ENCODE assay signal across 8 mouse cellular contexts in the genomic region with DNA sequence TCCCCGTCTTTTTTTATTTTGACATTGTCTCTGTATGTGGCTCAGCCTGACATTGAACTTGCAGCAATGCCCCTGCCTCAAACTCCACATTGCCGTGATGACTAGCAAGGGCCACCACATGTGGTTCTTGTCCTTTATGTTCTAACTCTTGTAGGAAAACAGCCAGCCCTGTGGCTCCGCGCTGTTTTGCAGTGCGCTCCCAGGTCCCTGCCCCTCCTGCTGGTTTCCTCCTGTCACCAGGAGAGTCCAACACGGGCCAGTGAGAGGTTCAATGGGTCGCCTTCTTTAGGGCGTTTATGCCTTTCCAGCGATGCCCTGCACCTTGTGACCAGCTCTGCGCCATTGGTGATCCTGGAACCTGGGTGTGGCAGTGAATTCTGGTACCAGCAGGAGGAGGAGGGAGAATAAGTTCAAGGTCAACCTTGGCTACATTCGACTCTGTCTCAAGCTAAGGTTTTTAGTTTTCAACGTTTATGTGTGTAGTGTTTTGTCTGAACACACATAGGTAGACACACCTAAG. TPM values are rescaled to one million over a fixed set of nuclear protein-coding genes. Genes with fewer than 3 reads are reported as not detected.
DNase-seq lines count a peak whose midpoint lies in the region; ATAC-seq and TF ChIP-seq lines count a peak whose summit lies in the region.

No protein-coding gene starts in this region.

- WGBS in lung, postnatal 0 days: 8% methylated on average over 12 of the region's 12 CpGs
- 9% methylated on average over 12 of the region's 12 CpGs for WGBS in forebrain, embryonic 10.5 days
- 9% methylated on average over 12 of the region's 12 CpGs for WGBS in limb, embryonic 12.5 days
- WGBS in neural tube, embryonic 15.5 days: 5% methylated on average over 12 of the region's 12 CpGs

- ATAC-seq in lung, postnatal 0 days: no peak
- ATAC-seq in limb, embryonic 12.5 days (ENCODE audit: insufficient number of reproducible peaks, insufficient read depth, low FRiP score, low TSS enrichment, low read depth): no peak; the same call in 1 of the 2 replicates
- ATAC-seq in neural tube, embryonic 15.5 days (ENCODE audit: low FRiP score): peak; percentile 10

- peak overlapping the region; percentile 71; the same call in 1 of the 2 replicates for H3K4me3 ChIP-seq in lung, postnatal 0 days (ENCODE audit: low read depth, low read length)
- peak overlapping the region; percentile 66 for H3K4me3 ChIP-seq in forebrain, embryonic 10.5 days
- peak overlapping the region; percentile 55 for H3K4me3 ChIP-seq in limb, embryonic 12.5 days (replicated peaks)
- H3K4me3 ChIP-seq in neural tube, embryonic 15.5 days (replicated peaks): peak overlapping the region; percentile 48

- TF ChIP-seq CTCF in lung, postnatal 0 days (IDR thresholded peaks at IDR 0.05): peak; percentile 16

- H3K9me3 ChIP-seq in lung, postnatal 0 days (ENCODE audit: low read length): no peaks in the 10 kb centered on the region
- H3K9me3 ChIP-seq in forebrain, embryonic 10.5 days: no peaks in the 10 kb centered on the region
- H3K9me3 ChIP-seq in limb, embryonic 12.5 days: no peaks in the 10 kb centered on the region
- H3K9me3 ChIP-seq in neural tube, embryonic 15.5 days (replicated peaks): no peaks in the 10 kb centered on the region

- H3K4me2 ChIP-seq in lung, postnatal 0 days (replicated peaks; ENCODE audit: low read depth, low read length): peak overlapping the region; percentile 75
- peak overlapping the region; percentile 96 for H3K4me2 ChIP-seq in limb, embryonic 12.5 days
- H3K4me2 ChIP-seq in neural tube, embryonic 15.5 days: peak overlapping the region; percentile 86

- H3K4me1 ChIP-seq in lung, postnatal 0 days (ENCODE audit: insufficient read depth, low read depth, low read length): peaks cover 29% of the 10 kb centered on the region
- H3K4me1 ChIP-seq in forebrain, embryonic 10.5 days: peaks cover 82% of the 10 kb centered on the region
- peaks cover 57% of the 10 kb centered on the region for H3K4me1 ChIP-seq in limb, embryonic 12.5 days (replicated peaks)
- H3K4me1 ChIP-seq in neural tube, embryonic 15.5 days: peaks cover 68% of the 10 kb centered on the region

- H3K36me3 ChIP-seq in lung, postnatal 0 days (ENCODE audit: insufficient read depth, low read length): no peaks in the 10 kb centered on the region
- H3K36me3 ChIP-seq in forebrain, embryonic 10.5 days (replicated peaks): peaks cover 16% of the 10 kb centered on the region
- H3K36me3 ChIP-seq in limb, embryonic 12.5 days: peaks cover 10% of the 10 kb centered on the region; the same call in 1 of the 2 replicates
- H3K36me3 ChIP-seq in neural tube, embryonic 15.5 days: peaks cover 9% of the 10 kb centered on the region; the same call in 1 of the 2 replicates

- peaks cover 33% of the 10 kb centered on the region for H3K27me3 ChIP-seq in lung, postnatal 0 days (replicated peaks; ENCODE audit: insufficient read depth, low read length)
- peaks cover 52% of the 10 kb centered on the region for H3K27me3 ChIP-seq in forebrain, embryonic 10.5 days (ENCODE audit: poor library complexity, severe bottlenecking)
- H3K27me3 ChIP-seq in limb, embryonic 12.5 days: peaks cover 34% of the 10 kb centered on the region
- H3K27me3 ChIP-seq in neural tube, embryonic 15.5 days (replicated peaks): no peaks in the 10 kb centered on the region; the same call in 1 of the 2 replicates

- no peak for DNase-seq in lung, postnatal 0 days (ENCODE audit: low spot score)
- DNase-seq in lung, postnatal 4 days: no peak
- no peak for DNase-seq in forebrain, embryonic 10.5 days (ENCODE audit: extremely low spot score, low spot score)
- no peak for DNase-seq in urinary bladder, postnatal 14 days (ENCODE audit: low spot score)
- no peak for DNase-seq in urinary bladder, postnatal 10 days (ENCODE audit: low spot score)
- DNase-seq in frontal cortex, postnatal 25 days (ENCODE audit: low spot score in 2 of 2): no peak

- peak overlapping the region; percentile 40; the same call in 1 of the 2 replicates for H3K9ac ChIP-seq in lung, postnatal 0 days (replicated peaks; ENCODE audit: low read depth)
- peak overlapping the region; percentile 45; the same call in 1 of the 2 replicates for H3K9ac ChIP-seq in limb, embryonic 12.5 days (replicated peaks)
- H3K9ac ChIP-seq in neural tube, embryonic 15.5 days (replicated peaks): peak overlapping the region; percentile 48

- H3K27ac ChIP-seq in lung, postnatal 0 days (ENCODE audit: low read length): no peak overlapping the region
- peak overlapping the region; percentile 98 for H3K27ac ChIP-seq in forebrain, embryonic 10.5 days
- H3K27ac ChIP-seq in limb, embryonic 12.5 days: peak overlapping the region; percentile 90
- peak overlapping the region; percentile 94 for H3K27ac ChIP-seq in neural tube, embryonic 15.5 days (replicated peaks)

- TF ChIP-seq EP300 in lung, postnatal 0 days (IDR thresholded peaks at IDR 0.05): no peak

RNA-seq across cellular contexts. Expression of a gene that starts 3.0 kb away (rescaled TPM):
- 0.24 and 0.25 TPM in 2 replicates for polyA plus RNA-seq in lung, postnatal 0 days (2015; fragmentation: Nextera tagmentation; extraction: Ambion mirVana)
- 4.7 and 5.9 TPM in 2 replicates for polyA plus RNA-seq in forebrain, embryonic 10.5 days (2016; fragmentation: Nextera tagmentation; extraction: Ambion mirVana)
- 4.3 and 6.0 TPM in 2 replicates for polyA plus RNA-seq in limb, embryonic 12.5 days (2016; fragmentation: Nextera tagmentation; extraction: Ambion mirVana)
- 17.6 and 18.6 TPM in 2 replicates for polyA plus RNA-seq in neural tube, embryonic 15.5 days (2015; fragmentation: Nextera tagmentation; extraction: Ambion mirVana)

RNA-seq across cellular contexts. Expression of a gene that starts 7.7 kb away (rescaled TPM):
- 63.7 and 68.5 TPM in 2 replicates for polyA plus RNA-seq in lung, postnatal 0 days (2015; fragmentation: Nextera tagmentation; extraction: Ambion mirVana)
- 184 and 186 TPM in 2 replicates for polyA plus RNA-seq in forebrain, embryonic 10.5 days (2016; fragmentation: Nextera tagmentation; extraction: Ambion mirVana)
- polyA plus RNA-seq in limb, embryonic 12.5 days (2016; fragmentation: Nextera tagmentation; extraction: Ambion mirVana): 119 and 127 TPM in 2 replicates
- 162 and 163 TPM in 2 replicates for polyA plus RNA-seq in neural tube, embryonic 15.5 days (2015; fragmentation: Nextera tagmentation; extraction: Ambion mirVana)

RNA-seq across cellular contexts. Expression of a gene that starts 26.5 kb away (rescaled TPM):
- polyA plus RNA-seq in lung, postnatal 0 days (2015; fragmentation: Nextera tagmentation; extraction: Ambion mirVana): 0.12 and 0.13 TPM in 2 replicates
- 0.36 and 0.38 TPM in 2 replicates for polyA plus RNA-seq in forebrain, embryonic 10.5 days (2016; fragmentation: Nextera tagmentation; extraction: Ambion mirVana)
- polyA plus RNA-seq in limb, embryonic 12.5 days (2016; fragmentation: Nextera tagmentation; extraction: Ambion mirVana): 0.15 and 0.29 TPM in 2 replicates
- polyA plus RNA-seq in neural tube, embryonic 15.5 days (2015; fragmentation: Nextera tagmentation; extraction: Ambion mirVana): 3.0 and 3.3 TPM in 2 replicates

RNA-seq across cellular contexts. Expression of a gene that starts 26.5 kb away (rescaled TPM):
- 9.4 and 10.7 TPM in 2 replicates for polyA plus RNA-seq in lung, postnatal 0 days (2015; fragmentation: Nextera tagmentation; extraction: Ambion mirVana)
- polyA plus RNA-seq in forebrain, embryonic 10.5 days (2016; fragmentation: Nextera tagmentation; extraction: Ambion mirVana): 4.8 and 5.7 TPM in 2 replicates
- 5.3 and 6.4 TPM in 2 replicates for polyA plus RNA-seq in limb, embryonic 12.5 days (2016; fragmentation: Nextera tagmentation; extraction: Ambion mirVana)
- 7.8 and 8.5 TPM in 2 replicates for polyA plus RNA-seq in neural tube, embryonic 15.5 days (2015; fragmentation: Nextera tagmentation; extraction: Ambion mirVana)

RNA-seq across cellular contexts. Expression of a gene that starts 31.2 kb away (rescaled TPM):
- 3,759 and 4,424 TPM in 2 replicates for polyA plus RNA-seq in lung, postnatal 0 days (2015; fragmentation: Nextera tagmentation; extraction: Ambion mirVana)
- 3,478 and 3,689 TPM in 2 replicates for polyA plus RNA-seq in forebrain, embryonic 10.5 days (2016; fragmentation: Nextera tagmentation; extraction: Ambion mirVana)
- 3,693 and 3,808 TPM in 2 replicates for polyA plus RNA-seq in limb, embryonic 12.5 days (2016; fragmentation: Nextera tagmentation; extraction: Ambion mirVana)
- 2,109 and 2,618 TPM in 2 replicates for polyA plus RNA-seq in neural tube, embryonic 15.5 days (2015; fragmentation: Nextera tagmentation; extraction: Ambion mirVana)
